Mouse (Mus musculus) embryo, embryonic 10.5 days (tissue): ENCODE data around the gene Zhx3.
A peak's percentile ranks its signal among the peaks of the same experiment; 100 is the strongest.

Experiments
- DNase-seq: peaks from one replicate; pipeline ENCODE4 v3.0.0-alpha.2; 2015; ENCODE audit warnings: low spot score

Gene Zhx3

DNA sequence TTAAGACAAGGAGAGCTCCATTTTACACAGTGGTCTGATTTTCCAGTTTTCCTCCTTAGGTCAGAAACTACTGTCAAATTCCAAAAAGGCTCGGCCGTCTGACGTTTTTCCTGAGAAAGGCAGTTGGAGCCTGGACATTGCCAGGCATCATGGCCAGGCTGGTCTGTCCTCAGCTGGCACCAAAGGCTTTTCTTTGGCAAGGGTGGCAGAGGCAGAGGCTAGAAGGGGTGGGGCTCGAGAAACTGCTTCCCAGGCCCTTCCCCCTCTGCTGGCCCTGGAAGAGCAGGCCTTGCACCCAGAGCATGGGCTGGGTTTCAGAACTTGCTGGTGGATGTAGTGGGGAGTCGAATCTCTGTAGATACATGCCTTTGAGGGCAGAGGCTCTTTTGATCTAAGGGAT is 9.6 kb upstream of the Zhx3 start:
- DNase-seq, result no peak

DNA sequence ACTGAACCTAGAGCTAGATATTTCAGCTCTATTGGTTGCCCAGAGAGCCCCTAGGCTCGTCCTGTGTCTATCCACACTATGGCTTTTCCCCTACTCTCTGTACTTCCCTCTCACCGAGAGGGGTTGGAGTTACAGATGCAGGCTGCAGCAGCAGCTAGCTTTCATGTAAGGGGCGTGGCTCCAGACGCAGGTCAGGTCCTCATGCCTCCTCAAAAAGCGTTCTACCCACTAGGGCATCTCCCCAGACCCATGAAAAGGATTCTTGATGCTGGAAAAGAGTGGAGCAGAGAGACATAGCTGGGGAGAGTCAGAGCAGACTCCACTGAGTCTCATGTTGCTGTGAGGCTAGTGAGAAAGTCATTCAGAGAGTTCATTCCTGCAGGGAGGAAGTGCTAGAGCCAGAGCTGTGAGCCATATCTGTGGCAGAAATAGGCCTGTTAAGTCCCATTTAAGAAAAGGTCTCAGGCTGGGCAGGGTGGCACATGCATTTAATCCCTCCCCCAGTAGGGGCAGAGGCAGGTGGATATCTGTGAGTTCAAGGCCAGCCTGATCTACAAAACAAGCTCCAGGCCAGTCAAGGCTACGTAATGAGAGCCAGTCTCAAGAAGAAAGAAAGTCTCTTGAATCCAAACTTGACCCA is 8.8 kb upstream of the Zhx3 start:
- DNase-seq, result no peak

DNA sequence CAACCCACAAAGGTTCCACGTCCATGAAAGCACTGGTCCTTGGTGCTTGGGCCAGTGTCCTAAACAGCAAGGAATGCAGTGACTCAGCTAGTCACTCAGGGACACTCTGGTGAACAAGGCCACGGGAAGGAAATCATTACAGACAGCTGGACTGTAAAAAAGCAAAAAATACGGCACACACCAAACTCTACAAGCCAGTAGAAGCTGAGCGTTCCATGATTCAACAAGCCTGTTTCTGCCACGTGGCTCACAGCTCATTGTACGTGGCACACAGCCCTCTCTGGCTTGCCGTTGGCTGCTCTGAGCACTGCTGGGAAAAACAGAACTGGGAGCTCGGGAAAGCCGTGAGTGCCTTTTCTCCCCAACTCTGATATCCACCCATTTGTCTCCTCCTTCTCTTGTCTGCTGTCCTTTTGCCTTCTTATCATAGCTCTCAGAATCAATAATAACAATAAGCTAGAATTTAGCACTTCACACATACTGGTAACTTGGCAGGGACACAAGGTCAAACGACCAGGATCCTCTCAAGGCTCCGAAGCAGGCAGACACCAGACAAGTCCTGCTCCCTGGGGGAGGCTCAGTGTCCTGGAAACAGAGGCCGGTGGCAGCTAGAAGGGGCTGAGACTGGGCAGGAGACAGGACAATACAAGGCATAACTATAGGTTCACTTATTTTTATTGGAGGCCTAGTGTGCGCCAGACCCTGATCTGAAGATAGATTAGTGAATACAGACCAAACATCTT is 7.8 kb upstream of the Zhx3 start, which contains the start of gene Lpin3:
Lpin3 (plus strand) TSS at position 218 of the 743 bp plus-strand sequence.
- no peak for DNase-seq

DNA sequence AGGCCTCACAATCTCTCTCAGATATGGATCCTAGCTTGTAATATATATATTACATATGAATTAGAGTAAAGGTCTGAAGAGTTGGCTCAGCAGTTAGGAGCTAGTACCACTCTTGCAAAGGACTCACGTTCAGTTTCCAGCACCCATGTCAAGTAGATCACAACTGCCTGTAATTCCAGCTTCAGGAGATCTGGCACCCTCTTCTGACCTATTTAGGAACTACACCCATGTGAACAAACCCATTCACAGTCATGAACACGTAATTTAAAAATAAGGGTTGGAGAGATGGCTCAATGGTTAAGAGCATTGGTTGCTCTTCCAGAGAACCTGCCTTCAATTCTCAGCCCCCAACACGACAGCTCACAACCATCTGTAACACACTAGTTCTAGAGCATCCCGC is 3.3 kb upstream of the Zhx3 start:
- no peak for DNase-seq

DNA sequence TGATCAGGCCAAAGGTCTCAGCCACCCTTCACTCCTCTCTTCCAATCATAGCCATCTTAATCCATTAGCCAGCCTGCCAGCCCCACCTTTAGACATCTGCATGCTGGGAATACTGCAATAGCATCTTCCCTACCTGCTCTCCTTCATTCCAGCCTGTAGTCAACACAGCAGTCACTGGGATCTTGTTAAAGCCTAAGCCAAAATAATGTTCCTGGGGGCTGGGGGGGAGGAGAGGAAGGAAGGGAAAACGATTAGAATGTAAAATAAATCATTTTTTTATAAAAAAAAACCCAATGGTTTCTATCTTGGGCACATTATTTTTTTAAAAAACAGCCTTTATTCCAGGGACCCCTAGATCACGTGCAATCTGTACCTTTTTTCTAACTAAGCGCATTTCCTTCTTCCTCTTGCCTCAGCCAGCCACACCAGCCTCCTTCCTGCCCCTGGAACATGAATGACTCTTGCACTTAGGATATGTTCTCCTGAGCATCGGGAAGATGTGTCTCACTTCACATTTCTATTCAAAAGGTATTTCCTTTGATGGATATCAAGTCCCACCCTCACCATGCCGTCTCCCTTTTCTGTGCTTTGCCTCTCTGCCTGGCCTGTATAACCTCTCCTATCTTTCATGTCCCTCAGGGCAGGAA is 1.6 kb upstream of the Zhx3 start:
- DNase-seq, result no peak

DNA sequence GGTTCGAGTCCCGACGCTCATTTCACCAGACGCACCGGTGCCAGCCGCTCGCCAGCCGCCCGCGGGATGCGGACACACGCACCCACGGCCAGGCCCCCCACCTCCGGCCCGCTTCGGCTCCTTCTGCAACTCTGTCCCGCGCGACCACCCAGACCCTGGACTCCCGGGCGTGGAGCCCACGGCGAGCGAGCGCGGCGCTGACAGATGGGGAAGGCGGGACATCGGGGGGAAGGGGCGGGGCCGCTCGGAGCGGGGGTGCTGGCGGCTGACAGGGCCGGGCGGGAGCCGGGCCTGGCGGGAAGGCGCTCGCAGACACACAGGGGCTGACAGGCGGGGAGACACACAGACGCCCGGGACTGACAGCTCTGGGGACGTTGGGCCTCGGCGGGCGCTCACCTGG is 403 bp downstream of the Zhx3 start:
- DNase-seq, result peak; percentile 56

DNA sequence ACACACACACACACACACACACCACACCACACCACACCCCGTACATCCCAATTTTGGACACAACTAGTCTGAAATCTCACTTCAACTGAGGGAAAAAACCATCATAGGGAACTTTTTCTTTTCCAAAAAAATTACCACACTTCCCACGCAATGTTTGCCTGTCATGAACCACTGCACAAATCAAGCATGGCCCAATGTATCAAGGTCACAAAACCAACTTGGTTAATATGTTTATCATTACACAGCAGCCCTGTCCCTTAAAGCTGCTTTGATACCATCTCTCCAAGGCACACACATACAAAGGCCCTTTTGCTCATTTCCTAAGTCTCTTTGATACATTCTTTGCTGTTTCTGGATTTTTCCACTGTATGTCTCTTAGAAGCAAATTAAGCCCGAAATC is 1.5 kb downstream of the Zhx3 start:
- DNase-seq, result no peak

DNA sequence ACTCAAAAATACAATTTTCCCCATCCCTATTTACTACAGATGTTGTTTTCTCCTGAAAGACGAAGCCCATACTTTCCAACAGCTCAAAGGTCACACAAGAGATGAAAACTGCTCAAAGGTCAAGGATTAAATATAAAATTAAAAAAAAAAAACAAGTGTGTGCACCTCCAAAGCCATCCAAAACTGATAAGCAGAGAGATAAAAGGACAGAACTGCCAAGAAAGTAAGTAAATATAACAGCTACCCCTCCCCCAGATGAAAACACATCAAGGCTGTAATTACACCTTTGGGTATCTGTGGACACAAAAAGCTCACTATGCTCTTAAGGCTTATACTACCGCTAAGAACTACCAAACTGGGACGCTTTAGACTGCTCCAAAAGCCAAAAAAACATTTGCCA is 3.4 kb downstream of the Zhx3 start:
- no peak for DNase-seq

DNA sequence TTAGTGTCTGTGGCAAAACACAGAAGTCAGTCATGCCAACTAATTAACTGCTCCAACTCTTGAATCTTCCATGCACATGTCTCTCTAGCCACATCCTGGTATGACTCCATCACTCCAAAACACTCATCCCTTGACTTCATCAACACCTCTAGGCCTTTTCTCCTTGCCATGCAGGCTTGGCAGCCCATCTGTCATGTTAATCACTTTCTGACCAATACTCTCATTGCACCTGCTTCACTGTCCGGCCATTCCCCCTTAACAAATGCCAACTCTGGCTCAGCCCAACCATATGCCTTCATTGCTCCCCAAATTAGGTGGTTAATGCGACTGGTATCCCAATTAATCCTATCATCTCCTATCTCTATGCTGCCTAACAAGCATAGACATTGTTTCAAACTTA is 7.5 kb downstream of the Zhx3 start:
- no peak for DNase-seq

DNA sequence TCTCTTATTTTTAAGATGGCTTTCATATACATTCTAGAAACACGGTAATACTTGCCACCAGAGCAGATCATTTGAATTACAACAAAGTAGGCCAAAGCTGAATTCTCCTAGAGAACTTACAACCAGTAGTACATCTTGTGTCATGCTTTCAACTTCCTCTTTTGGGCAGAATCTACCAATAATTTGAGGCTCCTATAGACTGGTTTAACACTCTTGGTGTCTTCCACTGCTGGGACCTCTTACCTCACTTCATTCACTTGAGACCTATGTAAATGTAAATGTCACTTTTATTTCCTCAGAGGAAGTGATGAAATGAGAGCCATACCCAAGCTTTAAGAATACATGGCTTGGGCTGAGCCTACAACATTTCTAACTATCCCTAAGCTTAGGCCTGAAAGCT is 8.7 kb downstream of the Zhx3 start:
- no peak for DNase-seq

DNA sequence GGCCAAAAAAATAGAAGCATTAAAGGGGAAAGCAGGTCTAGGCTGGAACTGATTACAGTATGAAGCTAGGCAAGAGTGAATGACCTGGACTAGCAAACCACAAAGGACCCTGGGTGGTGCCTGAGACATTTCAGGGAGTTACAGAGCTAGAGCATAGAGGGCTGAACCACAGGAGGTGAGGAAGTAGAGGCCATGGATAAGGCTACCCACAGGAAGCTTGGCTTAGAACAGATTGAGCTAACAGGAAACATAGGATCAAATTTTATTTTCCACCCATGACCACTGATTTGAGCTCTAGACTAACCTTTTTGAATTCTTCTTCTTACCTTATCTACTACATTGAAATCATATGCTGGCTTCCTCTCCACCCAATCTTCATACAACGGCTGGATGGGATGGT is 12.4 kb downstream of the Zhx3 start:
- no peak for DNase-seq

DNA sequence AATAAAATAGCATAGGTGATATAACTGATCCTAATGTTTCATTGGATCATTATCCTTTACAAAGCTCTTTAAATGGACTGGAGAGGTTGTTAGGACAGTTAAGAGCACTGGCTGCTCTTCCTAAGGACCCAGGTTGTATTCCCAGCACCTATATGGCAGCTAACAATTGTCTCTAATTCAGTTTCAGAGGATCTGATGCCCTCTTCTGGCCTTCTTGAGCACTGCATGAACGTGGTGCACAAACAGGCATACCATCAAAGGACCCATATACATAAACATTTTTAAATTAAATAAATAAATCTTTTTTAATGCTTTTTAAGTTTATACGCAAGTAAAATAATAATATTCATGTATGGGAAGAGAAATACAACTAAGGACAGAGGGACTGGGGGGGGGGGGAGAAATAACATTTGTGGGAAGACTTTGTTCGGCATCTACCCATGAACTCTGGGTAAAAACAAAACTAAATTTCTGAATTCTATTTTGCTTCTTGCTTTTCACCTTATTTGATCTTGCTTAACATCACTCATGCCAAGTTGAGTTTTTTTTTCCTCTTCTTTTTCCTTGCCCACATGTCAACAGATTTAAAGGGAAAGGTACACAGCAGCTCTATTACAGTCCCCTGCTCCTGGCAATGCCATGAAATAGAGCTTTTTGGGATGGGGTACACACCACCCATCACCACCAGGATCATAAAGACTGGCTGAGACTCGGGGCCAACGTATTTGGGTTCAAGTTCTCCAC is 16.3 kb downstream of the Zhx3 start:
- DNase-seq, result no peak

DNA sequence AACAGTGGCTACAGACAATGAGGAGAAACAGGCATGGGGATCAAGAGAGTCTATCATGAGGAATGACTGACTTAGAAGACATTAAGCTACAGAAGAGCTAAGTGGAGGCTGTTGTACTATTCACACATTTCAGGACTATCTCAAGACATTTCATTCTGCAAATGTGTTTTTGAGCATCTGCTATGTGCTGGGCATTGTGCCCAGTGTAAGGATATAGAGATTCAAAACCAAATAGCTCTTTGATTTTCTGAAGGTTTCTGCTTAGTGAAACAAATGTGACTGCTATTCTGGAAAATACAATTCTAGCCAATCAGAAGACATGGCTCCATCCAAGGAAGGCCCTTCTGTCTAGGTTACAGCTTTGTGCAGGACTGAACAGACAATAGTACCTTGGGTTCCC is 18.1 kb downstream of the Zhx3 start:
- DNase-seq, result no peak

DNA sequence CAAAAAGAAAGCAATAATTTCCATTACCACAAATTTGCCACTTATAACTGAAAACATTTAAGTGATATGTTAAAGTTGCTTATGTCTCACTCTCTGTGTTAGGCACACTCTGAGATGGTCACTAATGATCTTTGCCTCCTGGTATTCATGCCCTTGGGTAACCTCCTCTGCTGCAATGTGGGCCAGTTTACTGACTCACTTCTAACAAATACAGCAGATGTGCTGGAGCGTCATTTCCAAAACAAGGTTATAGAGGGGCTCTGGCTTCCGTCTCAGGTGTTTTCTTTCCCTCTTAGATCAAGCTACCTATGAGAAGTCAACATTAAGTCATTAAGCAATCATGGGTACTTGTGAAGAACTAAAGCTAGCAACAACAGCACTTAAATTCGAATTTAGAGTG is 22.4 kb downstream of the Zhx3 start:
- no peak for DNase-seq

DNA sequence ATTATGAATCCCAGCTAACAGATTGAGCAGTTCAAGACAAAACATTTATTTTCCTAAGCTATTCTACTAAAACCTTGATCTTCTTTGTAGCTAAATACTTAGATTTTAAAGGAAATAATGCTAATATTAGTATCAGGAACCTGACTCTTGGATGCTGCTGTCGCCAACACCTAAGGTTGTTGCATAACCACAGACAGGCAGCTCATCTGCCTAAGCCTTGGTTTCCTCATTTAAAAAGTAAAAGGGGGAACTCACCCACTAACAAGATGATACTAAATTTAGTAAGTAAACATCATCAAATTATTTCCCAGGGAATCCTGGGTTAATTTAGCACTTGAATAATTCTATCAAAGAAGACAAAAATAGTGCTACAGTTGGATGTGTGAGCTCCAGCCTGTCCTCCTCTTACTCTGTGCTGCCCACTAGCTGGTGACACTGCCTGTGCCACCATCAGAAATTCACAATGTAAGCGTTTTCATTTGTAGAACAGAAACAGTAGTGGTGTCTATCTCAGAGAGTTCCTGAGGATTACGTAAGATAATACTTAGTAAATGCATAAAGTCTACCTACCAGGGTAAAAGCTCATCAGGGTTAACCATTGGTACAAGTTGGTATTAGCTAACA is 23.1 kb downstream of the Zhx3 start:
- DNase-seq, result no peak

DNA sequence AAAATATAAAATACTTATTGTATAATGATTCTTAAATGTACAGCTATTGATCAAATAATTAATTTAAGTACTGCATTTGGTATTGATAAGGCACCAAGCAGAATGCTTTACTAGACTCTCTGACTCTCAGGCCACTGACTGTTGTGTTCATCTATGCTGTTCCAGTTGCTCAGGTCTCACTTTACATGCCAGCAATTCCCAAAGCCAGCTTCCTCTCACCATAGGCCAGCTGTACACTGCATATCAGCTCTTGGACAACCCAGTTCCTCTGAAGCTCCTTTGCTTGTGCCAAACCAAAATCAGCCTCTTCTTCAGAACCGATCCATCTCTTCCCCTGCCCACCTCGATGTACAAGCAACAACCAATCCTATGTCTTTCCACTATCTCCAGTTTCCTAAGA is 24.6 kb downstream of the Zhx3 start:
- DNase-seq, result no peak

DNA sequence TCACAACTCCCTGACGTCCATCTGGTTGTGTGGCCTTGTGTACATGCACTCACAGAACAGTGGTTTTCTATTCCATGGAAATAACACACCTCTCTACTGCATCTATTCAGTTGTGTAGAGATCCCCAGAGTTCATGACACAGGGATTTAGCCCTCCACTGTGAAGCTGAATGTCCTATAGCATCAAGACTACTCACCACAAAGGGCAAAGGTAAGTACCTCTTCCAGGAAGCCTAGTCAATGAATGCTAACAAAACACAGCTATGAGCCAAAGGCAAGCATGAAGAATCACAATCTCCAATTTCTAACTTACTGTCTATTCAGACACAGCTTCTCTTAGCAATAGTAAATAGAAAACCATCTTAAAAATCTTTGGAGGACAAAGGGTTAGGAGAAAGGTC is 25.1 kb downstream of the Zhx3 start:
- DNase-seq, result no peak

DNA sequence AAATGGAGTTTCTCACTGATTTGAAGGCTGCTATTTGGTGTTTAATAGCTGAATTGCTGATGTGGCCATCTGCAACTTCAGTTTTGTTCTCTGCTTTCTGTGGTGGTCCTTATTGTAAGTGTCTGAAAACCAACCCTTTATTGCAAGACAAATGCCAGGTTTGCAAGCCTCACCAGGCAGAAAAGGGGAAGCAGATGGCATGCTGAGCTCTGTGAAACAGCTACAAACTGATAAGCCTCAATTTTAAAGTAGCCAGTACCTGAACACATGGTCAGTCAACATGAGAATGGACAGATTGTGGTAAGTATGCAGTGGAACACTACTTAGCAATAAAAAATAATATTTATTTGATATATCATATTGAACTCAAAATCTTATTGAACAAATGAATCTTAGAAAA is 32.0 kb downstream of the Zhx3 start:
- no peak for DNase-seq

DNA sequence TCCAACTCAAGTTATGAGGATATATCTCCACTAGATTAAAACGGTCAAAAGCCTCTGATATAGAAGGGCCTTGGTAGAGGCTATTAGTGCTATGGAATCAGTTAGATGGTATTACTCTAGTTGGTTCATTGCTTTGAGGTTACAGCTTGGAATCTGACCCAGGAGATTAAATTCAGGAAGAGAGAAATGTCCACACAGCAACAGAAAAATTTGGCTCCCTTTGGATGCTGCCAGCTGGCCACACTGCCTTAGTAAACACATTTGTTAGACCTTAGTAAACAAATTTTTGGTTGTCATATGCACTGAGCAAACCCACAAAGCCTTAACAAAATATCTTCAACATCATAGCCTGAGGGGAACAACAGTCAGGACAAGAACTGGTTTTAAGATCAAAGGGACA is 62.0 kb downstream of the Zhx3 start:
- DNase-seq, result no peak

DNA sequence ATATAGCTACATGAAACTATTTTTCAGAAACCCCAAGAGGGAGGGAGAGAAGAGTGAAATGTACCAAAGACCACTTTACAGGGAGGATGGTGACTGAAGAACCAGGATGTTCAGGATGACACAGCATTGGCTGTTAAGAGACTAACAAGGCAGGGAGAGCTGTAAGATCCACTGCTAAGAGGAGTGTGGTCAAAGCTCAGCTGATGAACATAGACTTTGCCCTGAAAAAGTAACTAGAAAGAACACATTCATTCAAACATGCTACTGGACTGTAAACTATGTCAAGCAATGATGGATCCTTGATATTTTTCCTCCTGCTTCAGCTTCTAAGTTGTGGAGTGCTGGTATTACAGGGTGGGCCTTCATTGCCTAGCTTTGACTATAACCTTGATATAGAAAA is 62.4 kb downstream of the Zhx3 start:
- no peak for DNase-seq

DNA sequence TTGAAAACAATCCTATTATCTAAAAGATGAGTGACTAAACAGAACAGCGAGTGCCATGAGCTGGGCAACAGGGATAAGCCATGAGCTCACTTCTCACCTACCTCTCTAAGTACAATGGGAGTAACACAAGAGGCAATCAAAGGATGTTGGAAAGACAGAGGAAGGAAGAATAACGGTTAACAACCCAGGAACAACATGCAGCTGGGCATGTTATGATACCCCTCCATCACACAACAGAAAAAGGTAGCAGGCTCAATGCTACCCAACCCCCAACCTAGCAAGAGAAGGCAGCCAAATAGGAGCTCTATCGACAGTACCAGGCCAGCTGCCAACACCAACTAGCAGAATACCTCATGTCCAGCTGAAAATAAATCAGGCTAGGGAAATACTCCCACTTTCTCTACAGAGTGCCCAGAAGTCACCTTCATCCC is 66.7 kb downstream of the Zhx3 start:
- DNase-seq, result no peak

DNA sequence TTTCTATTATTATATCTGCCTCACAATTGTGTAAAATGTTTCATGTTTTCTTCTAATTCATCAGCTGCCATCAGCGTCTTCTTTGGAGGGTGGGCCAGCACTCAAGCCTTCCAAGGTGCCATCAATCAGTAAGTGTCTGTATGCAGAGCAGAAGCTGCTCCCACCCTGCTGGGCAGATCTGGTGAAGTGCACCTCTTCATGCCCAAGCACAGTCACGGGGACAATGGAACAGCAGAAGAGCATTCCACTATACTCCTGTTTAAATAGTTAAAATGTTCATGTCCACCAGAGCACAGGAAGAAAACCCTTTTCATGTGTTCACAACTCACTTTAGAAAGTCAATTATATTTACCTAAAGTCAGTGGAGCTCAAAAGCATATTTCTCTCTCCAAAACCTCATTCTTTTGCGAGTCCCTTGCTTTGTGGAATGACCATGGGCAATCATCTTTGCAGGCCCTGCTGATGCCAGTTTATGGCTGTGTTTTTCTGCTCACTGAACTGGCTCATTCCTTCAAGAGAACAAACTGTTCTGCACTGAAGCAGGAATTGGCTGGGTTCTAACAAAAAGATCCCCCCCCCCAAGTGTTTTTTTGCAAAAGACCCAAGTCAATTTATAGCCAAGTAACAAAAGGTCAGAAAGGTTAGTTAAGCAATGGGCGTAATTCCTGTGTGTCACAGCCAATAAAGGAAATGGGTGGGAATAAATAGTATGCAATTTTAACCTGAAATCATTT is 67.8 kb downstream of the Zhx3 start:
- DNase-seq, result peak; percentile 32
